Mouse (Mus musculus): ENCODE measurements at regions not wholly inside any gene's neighbourhood (a gene's known extent, or its start where the extent isn't known, plus 50 kb on each side); places are given as distances from the start of the nearest gene placed in this dataset.
A peak's percentile ranks its signal among the peaks of the same experiment; 100 is the strongest.

- DNase-seq, result no peak
These were observed 241.7 kb upstream of the Pfn2 start for GRCm38 (mm10) chr3:58089344-58090139.

DNA sequence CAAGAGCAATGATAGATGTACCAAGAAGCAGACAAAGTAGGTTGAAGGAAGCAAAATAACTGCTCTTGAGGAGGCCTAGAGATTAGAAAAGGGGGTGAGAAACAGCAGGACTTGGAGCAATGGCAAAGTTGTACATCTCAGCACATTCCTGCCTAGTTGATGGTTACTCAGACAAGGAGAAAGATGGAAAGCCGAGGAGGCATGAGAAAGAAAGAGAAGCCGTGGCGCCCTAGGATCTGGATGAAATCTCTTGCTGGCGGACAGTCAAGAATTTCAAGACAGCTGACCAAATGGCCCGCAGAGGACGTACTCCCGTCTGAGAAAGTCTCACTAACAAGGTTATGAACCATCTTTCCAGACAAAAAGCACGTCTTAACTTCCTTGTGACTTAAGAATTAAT lies 242.5 kb upstream of the Pfn2 start:
- no peak for DNase-seq

DNA sequence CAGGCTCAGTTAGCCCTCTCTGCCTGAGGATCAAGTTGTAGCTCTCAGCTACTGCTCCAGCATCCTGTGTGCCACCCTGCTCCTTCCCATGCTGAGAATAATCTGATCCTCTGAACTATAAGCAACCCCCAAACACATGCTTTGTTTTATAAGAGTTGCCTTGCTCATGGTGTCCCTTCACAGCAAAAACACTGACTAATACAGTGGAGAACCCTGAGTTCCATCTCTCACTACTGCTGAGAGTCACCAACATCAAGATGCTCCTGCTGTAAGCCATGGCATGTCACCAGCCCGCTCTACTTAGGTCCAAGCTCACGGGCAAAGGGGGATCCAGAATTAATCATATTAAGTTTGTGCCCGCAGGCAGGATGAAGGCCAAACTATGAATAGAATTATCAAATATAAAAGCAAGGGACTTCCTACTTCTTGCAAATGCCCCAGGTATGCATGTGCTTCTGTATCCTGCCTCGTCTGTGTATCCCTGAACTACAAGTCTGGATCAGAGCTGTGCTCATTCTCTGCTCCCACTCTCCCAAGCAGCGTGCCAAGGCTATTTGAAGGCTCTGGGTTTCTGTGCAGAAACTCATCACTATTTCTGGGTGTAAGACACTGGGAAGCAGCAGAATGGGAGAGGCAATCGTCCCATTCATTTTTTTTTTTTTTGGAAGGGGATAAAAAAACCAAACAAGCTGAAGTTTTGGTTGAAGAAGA lies 243.7 kb upstream of the Pfn2 start:
- no peak for DNase-seq

DNA sequence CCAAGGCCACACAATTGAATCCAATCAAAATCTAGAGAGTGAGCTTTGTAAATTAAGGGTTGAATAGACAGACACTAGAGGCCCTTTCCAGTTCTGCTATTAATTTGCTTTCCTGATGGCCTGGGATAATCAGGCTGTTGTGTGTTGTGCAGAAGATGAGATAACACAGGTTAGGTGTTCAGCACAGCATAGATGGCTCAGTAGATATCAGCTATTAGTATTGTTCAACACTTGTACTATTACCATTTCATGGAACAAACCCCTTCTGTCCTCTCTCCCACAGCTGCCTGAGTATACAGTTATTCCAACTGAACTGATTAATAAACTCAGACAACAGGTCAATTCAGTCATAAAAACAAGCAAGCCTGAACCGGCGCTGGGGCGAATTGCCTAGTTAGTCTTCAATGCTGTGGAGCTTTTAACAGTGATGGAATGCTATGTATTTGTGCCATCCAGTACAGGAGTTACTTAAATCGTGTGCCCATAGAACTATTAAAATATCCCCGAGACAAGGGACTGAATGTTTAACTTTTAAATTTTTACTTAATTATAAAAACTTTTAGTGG lies 263.1 kb upstream of the Pfn2 start:
- DNase-seq, result no peak

- DNase-seq, result peak; percentile 20
These were observed 264.6 kb upstream of the Pfn2 start for GRCm38 (mm10) chr3:58112431-58112856.

DNA sequence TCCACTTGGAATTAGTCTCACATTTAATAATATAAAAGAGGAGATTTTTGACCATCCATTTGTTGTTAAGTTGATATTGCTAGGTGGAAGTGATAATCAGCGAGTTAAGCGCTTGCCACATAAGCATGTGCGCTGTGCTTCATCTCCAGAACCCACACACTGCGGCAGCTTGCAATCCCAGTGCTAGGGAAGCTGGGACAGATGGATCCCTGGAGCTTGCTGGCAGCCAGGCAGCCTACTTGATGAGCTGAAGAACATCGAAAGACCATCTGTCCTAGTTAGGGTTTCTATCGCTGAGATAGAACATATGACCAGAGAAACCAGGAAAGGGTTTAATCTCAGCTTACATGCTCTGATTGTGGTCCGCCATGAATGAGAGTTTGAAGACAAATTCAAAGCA lies 266.1 kb upstream of the Pfn2 start:
- DNase-seq, result no peak

- DNase-seq, result no peak
These were observed 267.6 kb upstream of the Pfn2 start for GRCm38 (mm10) chr3:58115511-58115910.

GRCm38 (mm10) chr3:58116848-58117247 lies 269.0 kb upstream of the Pfn2 start:
- DNase-seq, result no peak

DNA sequence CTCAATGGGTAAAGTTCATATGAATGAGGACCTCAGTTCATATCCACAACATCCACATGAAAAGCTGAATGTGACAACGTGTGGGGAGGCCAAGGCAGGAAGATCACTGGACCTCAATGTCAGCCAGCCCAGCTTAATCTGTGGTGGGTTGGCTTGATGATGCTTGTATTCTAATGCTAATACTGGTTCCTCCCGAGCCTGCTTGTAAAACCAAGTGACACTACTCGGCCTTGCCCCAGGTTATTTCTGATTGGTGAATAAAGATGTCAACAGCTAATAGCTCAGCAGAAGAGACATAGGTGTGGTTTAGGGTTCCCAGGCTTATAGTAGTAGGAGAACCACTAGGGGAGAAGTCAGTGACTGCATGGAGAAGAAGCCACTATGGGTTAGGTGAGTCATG lies 272.2 kb upstream of the Pfn2 start:
- no peak for DNase-seq

DNA sequence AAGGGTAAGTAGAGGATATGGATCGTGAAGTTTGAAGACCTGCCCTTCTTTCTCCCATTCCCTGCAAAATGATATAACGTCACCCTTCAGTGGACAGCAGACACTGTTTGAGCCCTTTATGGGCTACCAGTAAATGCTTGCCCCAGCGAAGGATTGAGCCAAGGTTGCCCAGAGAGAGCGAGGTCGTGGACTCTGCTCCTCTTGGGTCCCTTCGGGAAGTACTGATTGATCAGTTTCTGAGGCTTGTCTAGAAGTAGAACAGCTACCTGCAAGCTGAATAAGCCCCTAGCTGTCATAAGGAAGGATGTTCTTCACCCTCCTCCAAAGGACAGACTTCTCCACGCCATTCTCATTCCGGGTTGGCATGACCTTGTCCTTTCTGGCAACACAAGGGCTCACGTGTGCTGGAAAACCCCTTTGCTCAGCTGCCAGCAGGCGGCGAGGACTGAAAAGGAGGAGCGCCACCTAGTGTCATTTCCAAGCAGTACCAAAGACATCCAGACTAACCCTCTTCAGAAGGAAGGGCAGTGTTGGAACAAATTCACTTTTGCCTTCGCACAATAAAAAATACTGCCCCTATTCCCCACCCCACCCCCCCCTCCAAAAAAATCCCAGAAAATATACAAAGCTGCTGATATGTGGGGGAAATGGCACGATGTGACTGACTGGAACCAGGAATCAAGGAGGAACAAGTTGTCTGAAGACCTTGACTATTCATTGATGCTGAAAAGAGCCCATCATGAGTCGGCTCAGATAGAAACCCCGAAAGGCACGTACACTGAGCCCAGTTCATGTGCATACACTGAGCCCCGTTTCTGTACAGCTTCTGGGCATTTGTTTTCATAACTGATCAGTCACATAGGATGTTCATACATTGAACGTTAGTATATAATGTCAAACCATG lies 274.8 kb upstream of the Pfn2 start:
- peak; percentile 88 for DNase-seq

DNA sequence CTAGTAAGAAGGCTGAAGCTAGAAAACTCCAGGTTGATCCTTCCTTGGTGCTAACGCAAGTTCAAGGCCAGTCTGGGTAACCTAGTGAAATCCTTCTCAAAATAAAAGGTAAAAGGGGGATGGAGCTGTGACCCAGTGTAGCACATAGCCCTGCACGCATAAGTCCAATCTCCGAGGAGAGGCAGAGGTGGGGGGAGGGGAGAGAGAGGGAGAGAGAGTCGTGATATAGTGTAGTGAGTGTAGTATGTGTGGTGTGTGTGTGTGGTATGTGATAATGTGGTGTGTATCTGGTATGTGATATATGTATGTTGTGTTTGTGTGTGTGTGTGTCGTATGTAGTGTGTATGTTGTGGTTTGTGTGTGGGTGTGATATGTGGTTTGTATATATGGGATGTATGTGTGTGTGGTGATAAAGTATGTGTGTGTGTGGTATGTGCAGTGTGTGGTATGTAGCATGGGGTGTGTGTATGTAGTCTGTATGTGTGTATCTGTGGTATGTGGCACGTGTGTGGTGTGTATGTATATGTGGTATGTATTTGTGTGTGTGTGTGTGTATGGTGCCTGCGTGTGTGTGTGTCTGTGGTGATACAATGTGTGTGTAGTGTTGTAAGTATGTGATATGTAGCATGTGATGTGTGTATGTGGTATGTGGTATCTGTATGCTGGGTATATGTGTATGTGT lies 275.7 kb upstream of the Pfn2 start:
- DNase-seq, result no peak

GRCm38 (mm10) chr3:58124886-58125285 lies 277.0 kb upstream of the Pfn2 start:
- DNase-seq, result no peak

GRCm38 (mm10) chr3:58126996-58127395 lies 279.1 kb upstream of the Pfn2 start:
- no peak for DNase-seq

DNA sequence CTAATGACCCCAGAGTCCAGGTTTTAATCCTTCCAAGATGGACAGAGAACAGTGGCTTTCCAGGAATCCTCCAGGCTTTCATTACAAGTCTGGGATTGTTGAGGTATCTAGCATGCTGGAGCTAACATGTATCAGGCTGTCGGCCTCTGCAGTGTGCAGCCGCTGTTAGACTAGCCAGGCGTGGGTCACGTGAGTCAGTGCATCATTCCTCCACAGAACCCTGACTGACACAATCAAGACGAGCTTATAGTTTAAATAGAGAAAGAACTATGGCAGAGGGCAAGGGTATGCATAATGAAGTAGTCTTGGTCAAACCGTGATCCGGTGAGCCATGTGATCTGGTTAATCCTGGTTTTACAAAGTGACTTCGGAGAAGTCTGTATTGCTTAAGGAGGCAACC lies 280.2 kb upstream of the Pfn2 start:
- DNase-seq, result no peak

GRCm38 (mm10) chr3:58129358-58129903 lies 281.6 kb upstream of the Pfn2 start:
- DNase-seq, result peak; percentile 7

DNA sequence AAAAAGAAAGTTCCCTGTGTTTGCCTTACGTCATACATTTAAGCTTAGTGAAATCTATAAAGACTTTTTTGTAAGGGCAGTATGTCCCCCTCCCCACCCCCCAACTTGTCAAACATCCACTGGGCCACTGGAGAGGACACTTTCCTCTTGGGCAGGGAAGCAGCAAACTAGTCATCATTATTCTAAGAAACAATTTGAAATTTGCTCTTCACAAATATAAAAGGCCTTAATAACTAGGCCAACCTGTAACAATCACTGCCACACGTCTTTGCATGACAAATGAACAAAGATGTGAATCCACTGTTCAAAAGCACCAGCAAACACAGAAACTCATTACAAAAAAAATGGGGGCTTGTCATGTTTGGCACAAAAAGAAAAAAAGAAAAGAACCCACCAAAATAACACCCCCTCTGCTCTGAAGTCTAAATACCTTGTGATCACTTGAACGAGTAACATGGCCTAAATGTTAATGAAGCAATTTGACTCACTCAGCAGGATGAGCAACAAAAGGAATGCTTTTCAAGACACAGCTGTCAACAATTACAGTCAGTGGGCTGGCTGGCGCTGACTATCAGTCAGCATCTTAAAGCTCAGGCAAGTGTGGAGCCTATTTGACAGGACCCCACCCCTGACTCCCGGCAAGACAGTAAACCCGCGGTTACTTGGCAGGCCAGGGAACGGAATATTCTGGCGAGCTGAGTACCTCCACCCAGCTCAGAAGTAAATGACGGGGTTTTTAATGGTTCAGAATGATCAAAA lies 278.7 kb upstream of the Tsc22d2 start:
- DNase-seq, result peak; percentile 44

DNA sequence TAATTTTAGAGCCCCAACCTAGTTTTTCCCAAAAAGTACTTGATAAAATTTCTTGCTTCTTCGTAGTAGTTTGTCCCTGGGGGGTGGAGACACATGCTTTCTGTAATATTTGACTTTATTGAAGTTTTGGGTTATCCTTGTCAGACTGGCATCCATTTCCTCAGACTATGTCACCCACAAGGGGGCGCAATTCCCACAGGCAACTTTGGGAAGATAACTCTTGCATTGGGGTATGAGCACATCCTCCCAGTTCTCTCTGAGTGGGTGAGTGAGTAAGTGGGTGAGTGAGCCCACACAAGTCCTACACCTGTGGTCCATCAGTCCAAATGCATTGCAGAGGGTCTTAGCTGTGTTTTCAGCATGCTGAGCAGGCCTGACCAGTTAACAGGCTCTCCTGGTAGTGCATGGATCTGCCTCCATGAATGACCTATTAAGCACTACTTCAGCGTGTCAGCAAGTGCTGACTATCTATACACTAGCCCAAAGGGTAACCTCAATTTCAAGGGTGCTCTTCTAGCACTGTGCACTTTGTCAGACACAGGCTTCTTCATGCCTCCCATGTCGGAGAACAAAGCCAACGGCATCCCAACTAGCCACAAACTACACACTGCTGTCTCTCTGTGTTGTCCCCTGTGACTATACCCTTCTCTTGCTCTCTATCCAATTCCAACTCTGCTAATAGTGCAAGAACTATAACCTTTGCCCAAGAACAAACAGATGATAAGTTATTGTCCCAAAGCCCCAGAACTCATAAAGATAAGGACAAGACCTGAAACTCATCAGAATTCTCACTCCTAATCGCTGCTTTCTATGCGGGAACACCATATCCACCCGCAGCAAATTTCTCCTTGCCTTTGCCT lies 275.6 kb upstream of the Tsc22d2 start:
- peak; percentile 49 for DNase-seq

DNA sequence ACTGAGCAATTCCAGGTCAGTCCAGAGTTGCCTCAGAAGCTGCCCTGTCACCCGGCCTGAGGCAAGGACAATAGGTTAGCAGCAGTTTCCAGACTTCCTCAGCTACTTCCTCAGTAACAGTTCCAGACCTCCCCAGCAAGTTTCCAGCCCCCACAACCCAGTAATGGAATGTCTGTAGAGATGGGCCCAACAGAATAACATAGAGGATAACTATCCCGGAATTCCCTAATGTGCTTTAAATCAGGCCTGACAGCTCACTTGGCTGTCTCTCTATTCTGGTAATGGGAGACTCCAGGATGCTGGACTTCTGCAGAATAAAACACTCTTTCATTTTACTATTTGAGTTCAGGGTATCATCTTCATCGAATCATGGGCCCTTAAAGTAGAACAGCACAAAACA lies 268.4 kb upstream of the Tsc22d2 start:
- DNase-seq, result no peak

- DNase-seq, result no peak
These were observed 267.8 kb upstream of the Tsc22d2 start for GRCm38 (mm10) chr3:58146762-58147161.

DNA sequence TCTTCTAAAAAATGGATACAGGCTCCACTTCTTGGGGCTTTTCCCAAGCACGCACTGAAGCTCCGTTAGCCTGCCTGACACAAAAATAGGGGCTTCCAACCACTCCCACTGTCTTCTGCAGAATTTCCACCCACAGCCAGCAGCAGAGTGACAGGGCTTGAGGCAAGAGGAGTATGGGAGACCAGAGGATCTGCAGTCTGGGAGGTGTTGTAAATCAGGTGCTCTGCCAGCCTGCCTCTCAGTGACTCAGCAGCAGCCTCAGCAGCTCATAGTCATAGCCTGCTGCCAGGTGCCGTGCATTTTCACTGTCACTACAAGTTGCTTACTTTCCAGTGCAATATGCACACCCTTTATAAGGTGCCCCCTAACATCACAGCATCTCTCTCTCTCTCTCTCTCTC lies 261.4 kb upstream of the Tsc22d2 start:
- no peak for DNase-seq

Data from embryo, embryonic 11 days (tissue).